Mouse (Mus musculus) 416B (cell line): Measurements from ENCODE around the gene Nipsnap1.
A peak's percentile ranks its signal among the peaks of the same experiment; 100 is the strongest.

ENCODE experiments used
- DNase-seq: peaks from one replicate; pipeline ENCODE4 v3.0.0; 2011; ENCODE audit warnings: low read depth

Nipsnap1 gene

GRCm38 (mm10) chr11:4873755-4874475 is at the start of gene Nipsnap1:
Gene Nipsnap1, plus strand, starts transcription at chr11:4873951.
- DNase-seq, result peak; percentile 87

- peak; percentile 59 for DNase-seq
These were observed 47.5 kb upstream of the Nipsnap1 start for GRCm38 (mm10) chr11:4826152-4826778.

- DNase-seq, result no peak
These were observed 46.4 kb upstream of the Nipsnap1 start for GRCm38 (mm10) chr11:4827340-4827739.

GRCm38 (mm10) chr11:4827916-4828315 is 45.8 kb upstream of the Nipsnap1 start:
- no peak for DNase-seq

GRCm38 (mm10) chr11:4831066-4831465 is 42.7 kb upstream of the Nipsnap1 start:
- DNase-seq, result peak; percentile 53

GRCm38 (mm10) chr11:4833295-4833939 is 40.3 kb upstream of the Nipsnap1 start:
- no peak for DNase-seq

GRCm38 (mm10) chr11:4835436-4835835 is 38.3 kb upstream of the Nipsnap1 start:
- no peak for DNase-seq

- DNase-seq, result peak; percentile 77
These were observed 37.0 kb upstream of the Nipsnap1 start for GRCm38 (mm10) chr11:4836755-4837154.

- DNase-seq, result no peak
These were observed 36.4 kb upstream of the Nipsnap1 start for GRCm38 (mm10) chr11:4837342-4837741.

- no peak for DNase-seq
These were observed 35.5 kb upstream of the Nipsnap1 start for GRCm38 (mm10) chr11:4838235-4838634.

- peak; percentile 79 for DNase-seq
These were observed 32.7 kb upstream of the Nipsnap1 start for GRCm38 (mm10) chr11:4840942-4841526.

GRCm38 (mm10) chr11:4848483-4849248 is 25.1 kb upstream of the Nipsnap1 start:
- DNase-seq, result peak; percentile 52

GRCm38 (mm10) chr11:4849258-4849943 is 24.4 kb upstream of the Nipsnap1 start, which contains the start of gene Nf2:
Gene Nf2, minus strand, starts transcription at chr11:4849536.
- peak; percentile 99 for DNase-seq

- peak; percentile 74 for DNase-seq
These were observed 23.3 kb upstream of the Nipsnap1 start for GRCm38 (mm10) chr11:4850404-4850803.

GRCm38 (mm10) chr11:4853021-4853420 is 20.7 kb upstream of the Nipsnap1 start:
- no peak for DNase-seq

- no peak for DNase-seq
These were observed 19.6 kb upstream of the Nipsnap1 start for GRCm38 (mm10) chr11:4854181-4854580.

- no peak for DNase-seq
These were observed 15.3 kb upstream of the Nipsnap1 start for GRCm38 (mm10) chr11:4858416-4858815.

GRCm38 (mm10) chr11:4860986-4861385 is 12.8 kb upstream of the Nipsnap1 start:
- no peak for DNase-seq

- DNase-seq, result no peak
These were observed 11.7 kb upstream of the Nipsnap1 start for GRCm38 (mm10) chr11:4861816-4862604.

- DNase-seq, result no peak
These were observed 11.0 kb upstream of the Nipsnap1 start for GRCm38 (mm10) chr11:4862730-4863129.
